Mouse (Mus musculus) ovary, postnatal 36 days (tissue): Measurements from ENCODE around the gene Pla2g4b.
A peak's percentile ranks its signal among the peaks of the same experiment; 100 is the strongest.

Source experiments
- DNase-seq: peaks from one replicate; pipeline ENCODE4 v3.0.0; 2022; ENCODE audit warnings: low spot score, mixed read lengths

Pla2g4b gene

GRCm38 (mm10) chr2:120062248-120062647, 29.0 kb downstream of the Pla2g4b start:
- DNase-seq, result no peak

GRCm38 (mm10) chr2:120064639-120065038, 31.4 kb downstream of the Pla2g4b start:
- DNase-seq, result no peak

GRCm38 (mm10) chr2:120065243-120065642, 32.0 kb downstream of the Pla2g4b start:
- no peak for DNase-seq

GRCm38 (mm10) chr2:120066224-120066623, 33.0 kb downstream of the Pla2g4b start:
- DNase-seq, result no peak

- DNase-seq, result peak; percentile 48
These were observed 35.6 kb downstream of the Pla2g4b start for GRCm38 (mm10) chr2:120068555-120069465.

- DNase-seq, result no peak
These were observed 36.3 kb downstream of the Pla2g4b start for GRCm38 (mm10) chr2:120069466-120069990.

GRCm38 (mm10) chr2:120074096-120074495, 40.9 kb downstream of the Pla2g4b start:
- DNase-seq, result no peak

- peak; percentile 69 for DNase-seq
These were observed 43.0 kb downstream of the Pla2g4b start for GRCm38 (mm10) chr2:120076076-120076705.

- no peak for DNase-seq
These were observed 49.2 kb downstream of the Pla2g4b start for GRCm38 (mm10) chr2:120082416-120082815.

GRCm38 (mm10) chr2:120084593-120085361, 51.6 kb downstream of the Pla2g4b start:
- peak; percentile 50 for DNase-seq

GRCm38 (mm10) chr2:120086038-120086437, 52.8 kb downstream of the Pla2g4b start:
- DNase-seq, result no peak

- no peak for DNase-seq
These were observed 54.2 kb downstream of the Pla2g4b start for GRCm38 (mm10) chr2:120087391-120087790.

- DNase-seq, result no peak
These were observed 54.7 kb downstream of the Pla2g4b start for GRCm38 (mm10) chr2:120087897-120088296.

GRCm38 (mm10) chr2:120090979-120091378, 57.8 kb downstream of the Pla2g4b start:
- DNase-seq, result no peak
